Comparison of ENCODE assay signal across 10 mouse cellular contexts in the genomic region with DNA sequence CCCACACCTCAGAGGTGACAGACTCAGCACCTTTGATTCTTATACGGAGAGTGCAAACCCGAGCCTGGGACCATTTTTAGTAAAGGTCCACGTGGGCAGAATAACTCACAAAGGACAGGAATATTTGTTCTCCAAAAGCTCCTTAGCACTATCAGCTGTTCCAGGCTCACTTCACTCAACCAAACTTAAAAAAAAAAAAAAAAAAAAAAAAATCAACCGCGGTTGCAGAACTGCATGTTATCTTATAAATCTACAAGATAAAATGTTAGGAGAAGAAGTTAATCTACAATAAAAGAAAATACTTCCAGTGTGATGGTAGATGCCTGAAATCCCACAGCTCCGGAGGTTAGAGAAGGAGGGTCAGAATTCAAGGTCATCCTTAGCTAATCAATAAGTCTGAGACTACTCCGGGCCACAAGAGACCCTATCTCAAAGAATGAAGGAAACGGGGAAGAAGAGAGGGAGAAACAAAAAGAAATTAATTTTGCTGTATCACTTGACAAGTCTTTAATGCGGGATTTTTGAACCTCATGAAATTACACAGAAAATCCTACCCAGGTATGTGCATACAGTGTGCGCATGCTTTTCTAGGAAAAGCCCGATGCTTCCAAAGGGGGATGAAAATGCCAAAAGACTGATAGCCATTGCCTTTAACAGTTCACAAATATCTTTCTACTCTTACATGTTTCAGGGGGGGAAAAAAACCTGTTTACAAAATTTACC. TPM values are rescaled to one million over a fixed set of nuclear protein-coding genes. Genes with fewer than 3 reads are reported as not detected.
DNase-seq lines count a peak whose midpoint lies in the region; ATAC-seq and TF ChIP-seq lines count a peak whose summit lies in the region.
"Had no signal": no experiment of that assay in that cellular context is flagged by ENCODE, and none has a peak within 500 bp of the region (broad histone marks: within the 10 kb centered on the region; RNA-seq: fewer than 3 reads in every experiment).

No protein-coding gene starts in this region.

- H3K4me1 ChIP-seq in heart, embryonic 15.5 days (replicated peaks) = peaks cover 37% of the 10 kb centered on the region
- peaks cover 18% of the 10 kb centered on the region for H3K4me1 ChIP-seq in bone marrow macrophage, adult 2 months (ENCODE audit: control insufficient read depth, insufficient read depth, low read length)
- peaks cover 31% of the 10 kb centered on the region for H3K4me1 ChIP-seq in hindbrain, embryonic 15.5 days (replicated peaks)
- H3K4me1 ChIP-seq in midbrain, embryonic 13.5 days (replicated peaks) = peaks cover 30% of the 10 kb centered on the region
- H3K4me1 ChIP-seq in lung, adult 2 months (ENCODE audit: control insufficient read depth, insufficient read depth, low read length) = peaks cover 7% of the 10 kb centered on the region; the same call in 1 of the 2 replicates

- no peaks in the 10 kb centered on the region for H3K27me3 ChIP-seq in heart, embryonic 15.5 days
- H3K27me3 ChIP-seq in hindbrain, embryonic 15.5 days = no peaks in the 10 kb centered on the region
- H3K27me3 ChIP-seq in midbrain, embryonic 13.5 days = no peaks in the 10 kb centered on the region

- peak overlapping the region; percentile 96 for H3K4me3 ChIP-seq in heart, embryonic 15.5 days
- H3K4me3 ChIP-seq in bone marrow macrophage, adult 2 months (ENCODE audit: insufficient read depth, low read length) = peak overlapping the region; percentile 44; the same call in 1 of the 2 replicates
- H3K4me3 ChIP-seq in hindbrain, embryonic 15.5 days = peak overlapping the region; percentile 63
- H3K4me3 ChIP-seq in midbrain, embryonic 13.5 days (replicated peaks) = peak overlapping the region; percentile 86
- H3K4me3 ChIP-seq in lung, adult 2 months (replicated peaks; ENCODE audit: extremely low read depth, low read depth, low read length) = no peak overlapping the region

- H3K4me2 ChIP-seq in heart, embryonic 15.5 days = peak overlapping the region; percentile 73
- H3K4me2 ChIP-seq in hindbrain, embryonic 15.5 days = peak overlapping the region; percentile 63
- peak overlapping the region; percentile 71 for H3K4me2 ChIP-seq in midbrain, embryonic 13.5 days (replicated peaks)

- peaks cover 17% of the 10 kb centered on the region for H3K36me3 ChIP-seq in heart, embryonic 15.5 days
- peaks cover 12% of the 10 kb centered on the region for H3K36me3 ChIP-seq in hindbrain, embryonic 15.5 days
- H3K36me3 ChIP-seq in midbrain, embryonic 13.5 days = peaks cover 18% of the 10 kb centered on the region

- no peak for TF ChIP-seq POLR2A in bone marrow macrophage, adult 2 months (IDR thresholded peaks at IDR 0.05; ENCODE audit: borderline replicate concordance, low read depth, low read length)
- no peak for TF ChIP-seq POLR2A in lung, adult 2 months (IDR thresholded peaks at IDR 0.05; ENCODE audit: borderline replicate concordance, extremely low read depth, low read depth, low read length)

- peak overlapping the region; percentile 93 for H3K9ac ChIP-seq in heart, embryonic 15.5 days
- H3K9ac ChIP-seq in hindbrain, embryonic 15.5 days = peak overlapping the region; percentile 66; the same call in 1 of the 2 replicates
- 0 out of 2 replicates have a peak overlapping the region, but pooled peaks have one; percentile 28 for H3K9ac ChIP-seq in midbrain, embryonic 13.5 days (replicated peaks)

- no peak for ATAC-seq in heart, embryonic 15.5 days (replicated peaks; ENCODE audit: insufficient number of reproducible peaks, insufficient read depth, low FRiP score, low read depth)
- no peak for ATAC-seq in hindbrain, embryonic 15.5 days (ENCODE audit: low FRiP score, low read depth)
- ATAC-seq in midbrain, embryonic 13.5 days = no peak

- H3K9me3 ChIP-seq in heart, embryonic 15.5 days (replicated peaks) = no peaks in the 10 kb centered on the region
- no peaks in the 10 kb centered on the region for H3K9me3 ChIP-seq in hindbrain, embryonic 15.5 days
- H3K9me3 ChIP-seq in midbrain, embryonic 13.5 days = no peaks in the 10 kb centered on the region

- no peak for DNase-seq in heart, postnatal 10 days
- no peak for DNase-seq in MN1 (ENCODE audit: low spot score)
- no peak for DNase-seq in thymus, postnatal 10 days (ENCODE audit: low spot score in 2 of 2)
- no peak for DNase-seq in lung, adult 2 months
- DNase-seq: cerebellum, adult 9-10 months; right cerebral cortex, adult 18-20 months had no signal

- 14% methylated on average over 11 of the region's 11 CpGs for WGBS in heart, embryonic 15.5 days
- 79% methylated on average over 11 of the region's 11 CpGs for WGBS in hindbrain, embryonic 15.5 days
- WGBS in midbrain, embryonic 13.5 days = 81% methylated on average over 11 of the region's 11 CpGs
- WGBS in lung, adult 2 months = 25% methylated on average over 11 of the region's 11 CpGs

- intact Hi-C loops in heart, postnatal 10 days (cut with DNase I) = loop anchor here (5.0 to 10.0 kb wide), 2 partner anchors 83 to 440 kb away; a partner anchor contains a TSS

- no peak for TF ChIP-seq CTCF in bone marrow macrophage, adult 2 months (IDR thresholded peaks at IDR 0.05; ENCODE audit: low read depth, low read length)
- TF ChIP-seq CTCF in lung, adult 2 months (IDR thresholded peaks at IDR 0.05; ENCODE audit: insufficient read depth, low read length) = no peak

- peak overlapping the region; percentile 96 for H3K27ac ChIP-seq in heart, embryonic 15.5 days
- H3K27ac ChIP-seq in bone marrow macrophage, adult 2 months (ENCODE audit: insufficient read depth, low read depth, low read length) = no peak overlapping the region
- H3K27ac ChIP-seq in hindbrain, embryonic 15.5 days (replicated peaks) = no peak overlapping the region
- H3K27ac ChIP-seq in midbrain, embryonic 13.5 days = no peak overlapping the region

RNA-seq across cellular contexts. Expression of a gene that starts 1.4 kb away (rescaled TPM):
- 127 and 156 TPM in 2 replicates for polyA plus RNA-seq in heart, embryonic 15.5 days (2015; fragmentation: Nextera tagmentation; extraction: Ambion mirVana)
- 100 to 1,000 TPM; 144 to 150 TPM for total RNA-seq in heart, postnatal 10 days (2021)
- 76.0 and 79.8 TPM in 2 replicates for polyA plus RNA-seq in bone marrow macrophage, adult 2 months (2012; ENCODE audit: insufficient read depth, insufficient read length, missing spikeins)
- 86.4 and 95.4 TPM in 2 replicates for polyA plus RNA-seq in hindbrain, embryonic 15.5 days (2015; fragmentation: Nextera tagmentation; extraction: Ambion mirVana)
- 90.3 and 91.0 TPM in 2 replicates for polyA plus RNA-seq in midbrain, embryonic 13.5 days (2015; fragmentation: Nextera tagmentation; extraction: Ambion mirVana)
- polyA plus RNA-seq in lung, adult 2 months (2012; rRNA removed) = 192 and 194 TPM in 2 replicates

Comparison
In these comparisons a context has a peak if more than half of its experiments do, and no peak if none do; other contexts are left out.
1. H3K9ac ChIP-seq: peak in every context shown above with its lines; median percentile 93 in heart, embryonic 15.5 days; 66 in hindbrain, embryonic 15.5 days; 28 in midbrain, embryonic 13.5 days.